Mouse (Mus musculus) natural killer cell, adult 2 months (primary cell): ENCODE results near the gene Tnfaip8l1.

Experiments
- DNase-seq, 2 experiments: peaks; one replicate each; pipeline ENCODE4 v3.0.0; 2022; ENCODE audit warnings: low spot score in 2 of 2

Gene Tnfaip8l1

DNA sequence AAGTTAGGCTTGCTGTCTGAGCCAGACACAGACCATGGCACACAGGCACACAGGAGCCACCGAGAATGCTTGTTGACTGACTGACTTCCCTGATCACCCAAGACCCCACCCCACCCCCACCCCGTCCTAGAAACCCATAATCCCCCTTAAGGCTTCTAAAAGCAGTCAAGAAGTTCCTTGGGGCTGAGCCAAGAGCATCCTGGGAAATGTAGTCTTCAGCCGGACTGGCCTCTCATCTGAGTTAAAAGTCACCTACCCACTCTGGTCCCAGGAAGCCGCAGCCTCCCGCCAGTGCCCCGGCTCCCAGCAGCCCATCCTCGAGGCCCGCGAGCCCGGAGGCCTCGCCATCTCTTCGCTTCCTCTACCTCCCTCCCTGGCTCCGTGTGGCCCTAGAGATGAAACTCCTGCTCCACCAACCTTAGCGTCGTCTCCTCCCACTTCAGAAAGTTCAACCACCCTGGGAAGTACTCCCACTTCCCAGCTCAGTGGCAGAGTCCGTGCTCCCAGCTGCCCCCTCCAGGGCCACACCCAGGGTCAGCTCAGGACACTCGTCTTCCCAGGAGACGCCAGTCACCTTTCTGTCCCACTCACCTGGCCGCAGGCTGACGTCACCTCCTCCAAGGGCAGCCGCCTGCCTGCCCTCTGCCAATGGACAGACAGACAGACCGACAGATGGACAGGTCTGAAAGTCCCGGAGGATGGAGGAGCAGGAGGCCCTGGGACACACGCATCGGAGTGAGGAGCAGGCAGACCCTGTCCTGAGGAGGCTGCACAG, 24.3 kb upstream of the Tnfaip8l1 start:
- DNase-seq, result no peak

DNA sequence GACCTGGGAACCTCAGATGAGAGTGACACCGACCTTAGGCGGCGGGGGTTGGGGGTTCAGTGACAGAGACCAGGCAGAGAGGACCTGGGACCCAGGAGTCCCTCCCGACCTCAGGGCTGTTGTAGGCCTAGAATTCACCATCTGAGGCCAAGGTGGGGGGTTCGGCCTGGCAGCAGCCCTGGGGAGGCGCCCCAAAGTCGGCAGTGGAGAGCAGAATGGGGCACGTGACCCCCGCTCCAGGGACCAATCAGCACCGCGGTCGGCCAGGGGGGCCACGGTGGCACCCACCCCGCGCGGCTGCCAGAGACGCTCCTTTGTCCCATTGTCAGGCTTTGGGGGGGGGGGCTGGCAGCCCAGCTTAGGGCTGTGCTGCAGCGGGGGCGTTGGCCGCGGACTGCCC, 22.9 kb upstream of the Tnfaip8l1 start:
- DNase-seq, result no peak

DNA sequence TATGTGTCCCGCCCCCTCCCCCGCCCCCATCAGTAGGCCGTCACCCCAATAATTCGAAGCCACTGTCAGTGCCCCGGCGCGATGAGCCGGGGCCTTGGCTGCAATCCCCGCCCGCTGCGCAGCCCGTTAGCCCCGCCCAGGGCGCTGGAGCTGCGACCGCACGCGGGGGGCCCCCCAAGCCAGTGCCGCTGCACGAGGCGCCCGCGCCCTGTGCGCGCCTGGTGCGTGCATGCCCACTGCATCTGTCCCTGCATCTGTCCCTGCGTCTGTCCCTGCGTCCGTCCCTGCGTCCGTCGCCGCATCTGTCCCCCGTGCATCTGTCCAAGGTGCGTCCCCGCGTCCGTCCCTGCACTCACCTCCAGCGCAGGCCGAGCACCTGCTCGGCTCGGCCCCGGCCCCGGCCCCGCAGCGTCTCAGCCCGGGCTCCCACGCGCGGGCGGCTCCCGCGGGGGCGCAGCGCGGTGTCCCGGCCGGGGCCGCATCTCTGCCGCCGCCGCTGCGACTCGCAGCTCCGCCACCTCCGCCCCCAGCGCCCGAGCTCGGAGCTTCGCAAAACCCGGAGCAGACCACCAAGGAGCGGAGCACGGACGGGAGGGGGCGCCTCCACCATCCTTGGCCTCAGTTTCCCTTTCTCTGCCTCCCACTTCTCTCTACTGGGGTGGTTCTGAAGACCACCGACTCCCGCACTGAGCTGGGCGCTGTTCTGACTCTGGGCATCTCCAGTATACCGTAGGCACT, 22.2 kb upstream of the Tnfaip8l1 start, which contains the start of gene Sema6b:
Sema6b (minus strand) TSS at position 486 of the 738 bp plus-strand sequence.
- DNase-seq, result no peak

GRCm38 (mm10) chr17:56141702-56142605, 20.3 kb upstream of the Tnfaip8l1 start:
- no peak for DNase-seq

DNA sequence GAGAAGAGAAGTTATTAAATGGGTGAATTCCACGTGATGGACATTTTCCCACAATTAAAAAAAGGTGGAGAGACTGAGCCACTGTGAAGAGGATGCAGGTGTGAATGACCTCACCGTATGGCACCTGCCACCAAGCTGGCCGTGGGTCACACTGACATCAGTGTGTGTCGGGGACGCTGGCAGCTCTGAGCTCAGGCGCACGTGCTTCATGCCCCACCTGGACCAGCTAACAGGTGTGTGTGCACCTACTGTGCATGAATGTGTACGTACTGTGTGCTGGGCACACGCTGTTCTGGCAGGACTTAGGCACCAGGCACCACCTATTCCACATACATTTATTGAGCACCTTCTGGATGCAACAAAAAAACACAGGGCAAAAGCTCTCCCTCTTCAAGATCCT, 17.7 kb upstream of the Tnfaip8l1 start:
- DNase-seq, result no peak

DNA sequence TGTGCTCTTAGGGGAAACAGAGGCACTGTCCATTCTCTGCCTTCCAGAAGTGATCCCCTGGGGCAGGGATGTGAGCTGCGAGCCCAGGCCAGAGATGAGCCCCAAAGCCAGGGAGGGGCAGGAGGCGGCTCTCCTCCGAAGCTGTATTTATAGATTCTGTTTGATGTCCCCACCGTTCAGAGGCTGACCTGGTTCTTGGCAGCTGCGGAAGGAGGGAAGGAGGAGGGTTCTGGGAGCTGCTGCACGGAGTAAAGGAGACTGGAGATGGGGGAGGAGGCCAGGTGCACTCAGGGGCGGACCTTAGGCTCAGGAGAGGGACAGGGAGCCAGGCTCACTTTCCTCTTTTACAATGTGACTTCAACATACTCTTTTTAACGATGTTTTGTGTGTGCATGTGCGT, 16.1 kb upstream of the Tnfaip8l1 start:
- no peak for DNase-seq

GRCm38 (mm10) chr17:56147420-56147819, 14.9 kb upstream of the Tnfaip8l1 start:
- DNase-seq, result no peak

DNA sequence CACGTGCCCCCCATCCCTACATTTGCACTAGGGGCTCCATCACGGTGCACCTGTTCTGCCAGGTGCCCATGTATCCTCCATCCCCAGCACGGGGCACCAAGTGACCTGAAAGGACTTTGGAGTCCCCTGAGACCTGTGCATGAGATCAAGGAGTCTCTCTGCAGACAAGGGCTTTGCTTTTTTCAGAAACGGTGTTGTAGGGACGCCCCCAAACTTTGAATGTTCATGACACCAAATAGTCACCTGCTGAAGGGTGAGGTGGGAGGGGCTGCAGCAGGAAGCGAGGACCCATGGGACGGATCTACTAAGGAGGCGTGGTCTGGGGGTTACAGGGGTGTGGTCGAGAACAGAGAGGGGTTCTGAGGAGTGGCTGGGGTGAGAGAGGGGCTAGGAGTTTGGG, 14.0 kb upstream of the Tnfaip8l1 start:
- peak in 1 of 2 experiments; percentile 28 for DNase-seq

DNA sequence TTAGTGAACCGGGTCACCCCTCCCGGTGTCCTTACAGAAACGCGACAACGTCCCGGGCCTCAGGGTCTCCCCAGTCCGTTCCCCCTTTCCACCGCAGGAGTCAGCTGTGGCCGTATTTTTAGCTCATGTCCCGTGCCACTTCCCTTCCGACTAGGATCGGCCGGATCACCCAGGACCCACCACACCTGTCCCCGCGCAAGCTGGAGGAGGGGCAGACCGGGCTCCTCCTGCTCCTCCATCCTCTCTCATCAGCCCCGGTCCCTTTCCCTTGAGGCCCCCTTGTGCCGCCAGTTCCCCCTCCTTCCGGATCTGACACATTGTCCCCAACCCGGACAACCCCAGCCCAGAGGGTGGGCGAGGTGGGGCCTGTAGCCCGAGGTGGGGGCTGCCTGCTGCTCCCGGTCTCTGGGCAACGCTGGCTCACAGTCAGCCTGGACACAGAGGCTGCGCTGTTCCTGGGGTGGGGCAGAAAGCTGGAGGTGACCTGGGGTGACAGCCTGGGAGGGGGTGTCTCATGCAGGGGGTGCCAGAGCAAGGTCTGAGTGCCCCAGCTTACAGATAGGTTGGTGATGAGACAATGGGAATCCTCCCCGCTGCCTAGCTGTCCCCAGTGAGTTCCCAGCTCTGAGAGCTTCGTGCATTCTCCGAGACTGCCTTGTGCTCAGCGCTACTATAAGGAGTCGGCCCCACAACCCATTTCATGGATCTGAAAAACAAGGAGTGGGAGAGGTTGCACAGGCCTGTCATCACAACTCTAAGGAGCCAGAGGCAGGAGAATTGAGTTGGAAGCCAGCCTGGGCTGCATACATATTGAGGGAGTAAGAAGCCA, 13.3 kb upstream of the Tnfaip8l1 start:
- no peak for DNase-seq

- DNase-seq, result no peak
Observed at GRCm38 (mm10) chr17:56149897-56150296, 12.4 kb upstream of the Tnfaip8l1 start.

- DNase-seq, result no peak
Observed at GRCm38 (mm10) chr17:56153643-56154042, 8.6 kb upstream of the Tnfaip8l1 start.

- DNase-seq, result peak in 1 of 2 experiments; percentile 18
Observed at GRCm38 (mm10) chr17:56159729-56160128, 2.5 kb upstream of the Tnfaip8l1 start.

DNA sequence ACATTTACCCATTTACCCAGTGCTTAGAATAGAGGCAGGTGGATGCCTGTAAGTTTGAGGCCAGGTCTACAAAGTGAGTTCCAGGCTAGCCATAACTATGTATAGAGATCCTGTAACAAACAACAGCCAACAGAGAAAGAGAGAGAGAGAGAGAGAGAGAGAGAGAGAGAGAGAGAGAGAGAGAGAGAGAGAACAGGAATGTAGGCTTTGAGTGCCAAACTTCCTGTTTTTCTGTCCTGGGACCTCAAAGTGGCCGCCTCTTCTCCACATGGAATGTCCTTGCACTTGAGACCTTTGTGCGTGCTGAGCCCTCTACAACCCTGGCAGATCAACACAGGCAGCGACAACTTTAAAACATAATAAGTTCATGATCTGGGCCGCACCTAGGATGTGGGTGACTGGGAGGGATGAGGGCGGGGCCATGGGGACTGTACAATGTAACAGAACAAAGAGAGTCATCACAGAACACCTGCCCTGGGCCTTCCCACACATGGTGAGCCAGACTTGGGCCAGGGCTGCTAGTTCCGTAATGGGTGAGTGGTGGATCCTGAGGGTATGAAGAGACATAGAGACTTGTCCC, 1.3 kb downstream of the Tnfaip8l1 start:
- DNase-seq, result peak in 1 of 2 experiments; percentile 11

DNA sequence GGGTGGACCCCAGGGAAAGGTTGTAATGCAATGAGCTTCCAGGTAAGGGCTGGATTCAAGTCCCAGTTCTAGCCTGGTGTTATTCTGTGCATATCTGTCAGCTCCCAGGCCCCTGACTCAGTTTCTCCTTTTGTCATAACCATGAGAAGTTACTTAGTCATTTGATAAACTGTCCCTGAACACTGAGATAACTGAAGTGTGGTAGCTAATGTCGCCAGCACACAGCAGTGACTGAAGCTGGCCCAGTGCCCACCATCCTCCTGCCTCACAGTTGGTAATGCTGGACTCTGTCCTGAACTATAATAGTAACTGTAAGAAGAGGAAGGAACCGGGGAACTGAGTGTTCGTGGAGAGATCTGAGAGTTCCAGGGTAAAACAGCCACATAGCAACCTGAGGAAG, 2.2 kb downstream of the Tnfaip8l1 start:
- DNase-seq, result no peak

GRCm38 (mm10) chr17:56165671-56166070, 3.4 kb downstream of the Tnfaip8l1 start:
- DNase-seq, result no peak

DNA sequence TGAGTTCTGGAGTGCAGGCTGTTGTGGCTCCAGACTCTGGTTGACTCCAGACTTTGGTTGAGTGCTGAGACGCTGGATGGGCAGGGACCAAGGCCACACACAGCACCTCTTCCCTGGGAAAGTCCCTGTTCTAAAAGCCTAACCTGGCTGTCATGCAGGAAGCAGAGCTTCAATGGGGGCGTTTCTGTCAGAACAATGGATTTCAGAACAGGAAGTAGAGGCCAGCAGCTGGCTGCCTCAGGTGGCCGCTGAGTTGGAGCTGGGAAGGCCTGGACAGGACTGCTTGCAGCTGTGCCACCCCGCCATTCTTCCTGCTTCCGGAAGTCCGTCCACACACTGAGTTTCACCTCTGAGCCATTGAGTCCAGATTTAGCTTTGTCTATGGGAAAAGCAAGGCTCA, 7.6 kb downstream of the Tnfaip8l1 start:
- DNase-seq, result no peak

DNA sequence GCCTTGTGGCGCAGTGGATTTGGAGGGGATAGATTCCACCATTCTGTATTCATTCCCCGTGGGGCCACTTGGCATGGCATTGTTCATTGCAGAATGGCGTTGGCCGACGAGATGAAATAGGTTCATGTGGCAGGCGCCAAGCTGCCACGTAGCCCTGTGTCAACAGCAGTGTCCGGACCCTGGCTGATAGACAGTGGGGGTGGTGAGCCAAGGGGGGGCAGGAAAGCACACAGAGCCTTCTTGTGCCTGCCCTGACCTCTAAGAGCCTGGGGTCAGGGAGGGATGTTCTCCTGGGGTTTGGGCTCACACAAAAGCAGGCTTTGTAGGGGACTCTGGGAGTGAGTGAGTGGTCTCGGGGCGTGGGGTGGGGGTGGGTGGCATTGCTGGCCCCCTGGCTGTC, 8.4 kb downstream of the Tnfaip8l1 start:
- no peak for DNase-seq

DNA sequence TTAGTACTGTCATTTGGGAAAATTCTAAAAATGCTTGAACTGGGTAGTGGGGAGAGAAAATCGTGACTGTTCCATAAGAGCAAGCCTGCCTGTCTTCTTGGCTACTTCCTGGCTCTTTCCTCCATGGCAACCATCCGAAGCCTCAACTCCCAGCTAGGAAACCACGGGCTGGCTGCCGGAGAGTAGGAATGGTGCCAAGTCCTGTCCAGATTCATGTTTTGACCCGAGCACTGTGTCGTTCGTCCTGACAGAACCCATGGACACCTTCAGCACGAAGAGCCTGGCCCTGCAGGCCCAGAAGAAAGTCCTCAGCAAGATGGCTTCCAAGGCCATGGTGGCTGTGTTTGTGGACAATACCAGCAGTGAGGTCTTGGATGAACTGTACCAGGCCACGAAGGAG, 9.2 kb downstream of the Tnfaip8l1 start:
- no peak for DNase-seq

DNA sequence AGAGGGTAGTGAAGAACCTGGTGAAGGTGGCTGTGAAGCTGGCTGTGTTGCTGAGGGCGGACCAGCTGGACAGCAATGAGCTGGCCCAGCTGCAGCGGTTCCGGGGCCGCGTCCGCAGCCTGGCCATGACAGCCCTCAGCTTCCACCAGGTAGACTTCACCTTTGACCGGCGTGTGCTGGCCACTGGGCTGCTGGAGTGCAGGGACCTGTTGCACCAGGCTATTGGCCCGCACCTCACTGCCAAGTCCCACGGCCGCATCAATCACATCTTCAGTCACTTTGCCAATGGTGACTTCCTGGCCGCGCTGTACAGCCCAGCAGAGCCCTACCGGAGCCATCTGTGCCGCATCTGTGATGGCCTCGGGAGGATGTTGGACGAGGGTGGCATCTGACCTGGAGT, 9.6 kb downstream of the Tnfaip8l1 start:
- DNase-seq, result no peak

DNA sequence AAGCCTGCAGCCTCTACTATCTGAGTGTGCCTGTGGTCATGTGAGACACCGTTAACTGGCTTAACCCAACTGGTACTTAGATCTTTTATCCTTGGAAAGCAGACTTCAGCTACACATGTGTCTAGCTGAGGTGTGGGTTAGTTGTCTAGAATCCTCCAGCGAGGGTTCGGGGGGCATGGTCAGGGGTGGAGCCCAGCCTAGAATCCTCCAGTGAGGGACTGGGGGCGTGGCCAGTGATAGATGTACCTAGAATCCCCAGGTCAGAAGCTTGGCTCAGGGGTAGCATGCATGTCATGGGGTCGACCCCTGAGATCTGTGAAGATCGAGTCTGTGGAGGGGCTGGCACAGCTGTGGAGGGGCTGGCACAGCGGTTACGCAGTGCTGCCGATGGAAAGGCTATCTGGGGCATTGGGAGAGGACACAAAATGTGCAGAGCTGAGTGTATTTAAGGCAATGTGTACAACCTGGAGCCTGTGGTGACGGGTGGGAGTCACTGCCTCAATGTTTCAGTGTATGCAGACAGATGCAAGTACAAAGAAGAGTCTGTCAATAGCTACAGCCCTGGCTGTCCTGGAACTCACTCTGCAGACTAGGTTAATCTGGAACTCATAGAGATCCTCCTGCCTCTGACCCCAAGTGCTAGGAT, 11.2 kb downstream of the Tnfaip8l1 start:
- no peak for DNase-seq
